Mouse (Mus musculus): ENCODE results near the gene Vmn1r4. TPM values are rescaled to one million over a fixed set of nuclear protein-coding genes. Genes with fewer than 3 reads are reported as not detected.
A peak's percentile ranks its signal among the peaks of the same experiment; 100 is the strongest.

Vmn1r4 gene
- under 1 TPM; 0.54 to 0.56 TPM for total RNA-seq (2021)
- long read RNA-seq, experiment 1 = 0 reads
- long read RNA-seq, experiment 2, partial matches to known transcripts = 0 of 1 reads
- long read RNA-seq, experiment 2, other reads (novel, unspliced or antisense) = 1 of 1 reads

DNA sequence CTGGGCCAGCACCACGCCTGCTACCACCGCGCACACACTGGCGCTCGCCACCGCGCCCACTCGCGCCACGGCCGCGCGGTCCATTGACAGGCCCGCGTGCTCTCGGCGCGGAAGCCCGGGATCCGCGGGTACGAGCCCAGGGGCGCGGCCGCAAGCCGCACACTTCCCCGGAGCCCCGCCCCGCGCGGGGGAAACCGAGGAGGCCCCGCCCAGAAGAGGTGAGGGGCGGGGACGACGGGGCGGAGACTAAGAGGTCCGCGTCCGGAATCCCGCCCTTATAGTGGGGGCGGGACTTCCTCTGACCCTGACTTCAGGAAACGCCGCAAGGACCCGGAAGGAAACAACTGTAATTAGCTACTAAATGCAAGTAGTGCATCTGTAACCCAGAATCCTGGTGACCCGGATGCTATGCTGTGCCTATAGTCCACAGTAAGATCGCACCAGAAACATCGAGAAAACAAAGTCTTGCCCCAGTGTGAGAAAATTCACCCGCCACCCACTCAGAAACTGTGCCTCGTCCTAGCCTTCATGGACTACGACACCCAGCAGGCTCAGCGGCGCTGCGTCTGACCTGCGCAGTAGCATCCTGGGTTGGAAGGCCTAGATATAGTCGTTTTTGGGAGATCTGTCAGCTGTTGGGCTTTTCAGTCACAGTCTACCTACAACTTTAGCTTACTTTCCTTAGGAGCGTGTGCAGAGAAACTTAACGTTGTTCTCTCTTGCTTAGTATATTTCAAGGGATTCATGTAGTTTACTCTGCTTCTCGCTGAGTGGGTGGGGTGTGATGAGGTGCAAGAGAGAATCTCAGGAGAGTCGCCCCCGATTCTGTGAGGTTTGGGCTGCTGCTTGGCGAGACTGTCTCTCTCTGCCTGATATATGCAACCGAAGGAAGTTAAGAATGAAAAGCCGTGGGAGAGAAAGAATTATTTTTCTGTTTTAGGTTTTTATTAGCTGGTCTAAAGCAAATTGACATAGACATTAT is at the start of gene Vmn1r4, which contains the start of gene Nt5c3:
Gene Vmn1r4, plus strand, starts transcription at position 290 of the 982 bp plus-strand sequence.
Gene Nt5c3, minus strand, starts transcription at position 207 of the 982 bp plus-strand sequence.
- DNase-seq (ENCODE audit: low spot score in 2 of 2) = peak; percentile 84 to 85

DNA sequence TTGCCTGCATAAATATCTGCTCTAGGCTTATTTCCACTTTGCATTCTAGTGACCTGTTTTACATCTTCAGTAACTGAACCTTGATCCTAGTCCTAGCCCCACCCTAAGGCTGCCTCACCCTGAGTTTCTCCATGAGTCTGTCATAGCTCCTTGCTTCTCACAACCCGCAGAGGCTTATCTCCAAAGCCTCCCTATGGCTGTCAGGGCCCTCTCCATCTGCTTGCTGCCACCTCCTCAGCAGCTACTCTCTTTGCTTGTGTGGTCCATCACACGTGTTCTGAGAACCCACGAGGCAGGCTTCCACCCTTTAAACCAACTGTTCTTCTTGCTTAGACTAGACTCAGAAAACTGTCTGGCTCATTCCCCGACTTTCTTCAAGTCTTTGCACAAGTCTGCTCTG is 46.9 kb upstream of the Vmn1r4 start:
- no peak for DNase-seq (ENCODE audit: low spot score in 2 of 2)

DNA sequence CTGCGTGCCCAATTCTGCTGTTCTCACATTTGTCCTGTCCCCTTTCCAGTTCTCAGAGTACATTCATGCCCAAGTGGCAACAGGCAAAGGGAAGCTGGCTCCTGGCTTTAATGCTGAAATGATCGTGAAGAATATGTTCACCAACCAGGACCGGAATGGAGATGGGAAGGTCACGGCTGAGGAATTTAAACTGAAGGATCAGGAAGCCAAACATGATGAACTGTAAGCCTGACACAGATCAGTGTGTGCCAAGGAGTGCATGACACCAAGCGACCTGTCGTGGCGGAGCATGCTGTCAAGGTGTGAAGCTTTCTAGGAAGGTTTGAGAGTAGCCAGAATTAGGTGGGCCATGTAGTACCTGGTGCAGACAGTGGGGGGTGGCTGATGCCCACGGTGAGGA is 45.8 kb upstream of the Vmn1r4 start:
- DNase-seq (ENCODE audit: low spot score in 2 of 2) = no peak

DNA sequence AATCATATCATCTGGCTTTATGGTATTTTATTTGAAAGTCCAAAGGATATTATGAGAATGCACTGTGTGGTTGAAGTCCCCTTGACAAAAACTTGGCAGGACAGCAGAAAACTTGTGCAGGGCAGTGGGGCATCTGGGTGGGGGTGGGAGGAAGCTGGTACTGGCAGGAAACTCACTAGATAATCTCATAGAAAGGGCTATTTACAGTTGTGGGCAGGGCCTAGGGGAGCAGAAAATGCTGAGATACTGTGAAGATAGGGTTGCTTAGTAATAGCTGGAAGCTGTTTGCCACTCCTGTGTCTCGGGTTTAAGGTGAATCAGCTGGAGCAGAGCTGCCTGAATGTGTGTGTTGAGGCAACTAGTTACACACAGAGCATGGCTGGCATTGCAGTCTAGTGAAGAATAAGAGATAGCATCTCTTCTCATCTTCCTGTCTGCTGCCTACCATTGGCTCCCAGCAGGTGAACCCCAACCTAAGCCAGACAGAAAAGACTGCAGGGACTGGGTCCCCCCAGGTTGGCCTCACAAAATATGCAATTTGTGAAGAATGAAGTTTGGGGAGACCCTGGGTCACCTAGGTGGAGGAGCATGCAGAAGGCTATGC is 44.4 kb upstream of the Vmn1r4 start:
- no peak for DNase-seq (ENCODE audit: low spot score in 2 of 2)

DNA sequence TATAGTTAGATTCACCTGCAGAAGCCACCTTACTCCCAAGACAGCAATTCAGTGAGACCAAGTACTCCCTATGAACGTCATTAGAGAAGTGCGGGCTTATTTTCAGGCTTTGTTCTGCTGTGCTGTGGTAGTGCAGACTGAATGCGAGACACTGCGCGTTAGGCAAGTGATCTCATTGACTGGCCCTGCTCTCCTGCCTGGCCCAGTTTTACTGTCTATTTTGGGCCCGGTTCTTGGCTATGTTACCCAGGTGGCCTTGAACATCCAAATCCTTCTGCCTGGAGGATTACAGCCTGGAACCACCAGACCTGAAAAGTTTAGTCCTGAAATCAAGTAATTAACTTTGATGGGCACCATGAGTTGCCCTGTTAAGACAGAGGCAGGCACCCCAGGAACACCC is 35.3 kb upstream of the Vmn1r4 start:
- no peak for DNase-seq (ENCODE audit: low spot score in 2 of 2)

DNA sequence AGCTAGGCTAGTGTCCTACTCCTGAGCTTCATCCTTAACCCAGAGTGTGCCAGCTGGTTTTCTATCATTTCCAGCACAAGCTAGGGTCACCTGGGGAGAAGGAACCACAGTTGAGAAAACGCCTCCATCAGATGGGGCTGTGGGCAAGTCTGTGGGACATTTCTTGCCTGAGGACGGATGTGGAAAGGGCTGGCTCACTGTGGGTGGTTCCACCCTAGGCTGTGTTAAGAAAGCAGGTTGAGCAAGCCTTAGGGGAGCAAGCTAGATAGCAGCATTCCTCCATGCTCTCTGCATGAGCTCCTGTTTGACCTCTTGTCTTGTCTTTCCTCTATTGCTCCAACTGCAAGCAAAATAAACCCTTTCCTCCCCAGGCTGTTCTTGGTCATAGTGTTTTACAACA is 33.1 kb upstream of the Vmn1r4 start:
- DNase-seq (ENCODE audit: low spot score in 2 of 2) = no peak

DNA sequence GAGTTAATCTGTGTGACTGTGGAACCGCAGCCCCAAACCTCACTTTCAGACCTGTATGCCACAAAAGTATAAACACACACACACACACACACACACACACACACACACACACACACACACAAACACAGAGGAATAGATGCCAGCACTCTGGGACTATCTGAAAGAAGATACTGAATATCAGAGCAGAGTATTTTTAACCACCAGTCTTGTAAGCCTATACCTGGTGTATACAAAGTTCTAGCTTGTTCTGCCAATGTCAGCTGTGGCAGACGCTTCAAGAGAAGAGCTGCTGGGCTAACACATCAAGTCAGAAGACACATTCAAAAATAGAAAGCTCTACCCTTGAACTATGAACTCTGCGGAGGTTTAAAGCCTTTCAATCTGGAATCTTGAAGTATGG is 24.2 kb upstream of the Vmn1r4 start:
- no peak for DNase-seq (ENCODE audit: low spot score in 2 of 2)

DNA sequence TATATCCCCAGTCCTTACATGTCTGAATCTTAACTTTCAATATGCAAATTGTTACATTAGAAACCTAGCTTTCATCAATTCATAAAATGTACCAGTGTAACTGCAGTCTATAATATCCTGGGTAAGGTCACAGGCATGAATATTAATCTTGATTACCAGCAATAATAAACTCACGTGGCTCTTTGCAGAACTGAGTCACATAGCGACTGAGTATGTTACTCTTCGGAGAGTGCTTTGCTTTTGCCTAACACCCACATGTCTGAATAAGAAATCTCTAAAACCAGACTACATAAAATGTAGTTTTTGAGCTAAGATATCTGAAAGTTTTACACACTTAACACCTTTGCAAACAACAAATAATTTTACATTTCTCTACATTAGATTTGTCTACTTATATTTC is 22.5 kb upstream of the Vmn1r4 start:
- no peak for DNase-seq (ENCODE audit: low spot score in 2 of 2)

DNA sequence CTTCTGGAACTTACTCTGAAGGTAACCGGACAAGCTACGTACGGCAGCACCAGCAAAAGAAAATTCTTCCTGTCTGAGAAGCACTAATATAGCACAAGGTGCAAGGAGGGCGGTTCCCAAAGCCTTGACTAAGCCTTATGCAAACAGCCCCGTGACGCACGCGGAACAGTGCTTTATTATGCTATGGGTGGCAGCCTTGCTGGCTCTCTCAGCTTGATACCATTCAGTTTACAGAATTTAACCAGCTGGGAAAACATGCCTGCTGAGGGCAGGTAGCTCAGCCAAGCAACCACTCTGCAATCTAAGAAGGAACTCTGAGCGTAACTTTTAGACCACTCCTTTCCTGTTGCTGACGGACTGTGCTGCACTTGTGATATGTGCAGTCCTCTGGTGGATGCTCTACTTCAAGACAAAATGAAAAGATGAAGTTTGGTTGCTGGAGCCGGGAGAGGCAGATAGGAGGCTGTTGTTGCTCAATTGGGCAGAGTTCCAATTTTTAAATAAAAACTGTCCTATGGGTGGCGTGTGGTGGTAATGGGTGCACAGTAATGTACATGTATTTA is 21.9 kb upstream of the Vmn1r4 start:
- DNase-seq (ENCODE audit: low spot score in 2 of 2) = no peak

DNA sequence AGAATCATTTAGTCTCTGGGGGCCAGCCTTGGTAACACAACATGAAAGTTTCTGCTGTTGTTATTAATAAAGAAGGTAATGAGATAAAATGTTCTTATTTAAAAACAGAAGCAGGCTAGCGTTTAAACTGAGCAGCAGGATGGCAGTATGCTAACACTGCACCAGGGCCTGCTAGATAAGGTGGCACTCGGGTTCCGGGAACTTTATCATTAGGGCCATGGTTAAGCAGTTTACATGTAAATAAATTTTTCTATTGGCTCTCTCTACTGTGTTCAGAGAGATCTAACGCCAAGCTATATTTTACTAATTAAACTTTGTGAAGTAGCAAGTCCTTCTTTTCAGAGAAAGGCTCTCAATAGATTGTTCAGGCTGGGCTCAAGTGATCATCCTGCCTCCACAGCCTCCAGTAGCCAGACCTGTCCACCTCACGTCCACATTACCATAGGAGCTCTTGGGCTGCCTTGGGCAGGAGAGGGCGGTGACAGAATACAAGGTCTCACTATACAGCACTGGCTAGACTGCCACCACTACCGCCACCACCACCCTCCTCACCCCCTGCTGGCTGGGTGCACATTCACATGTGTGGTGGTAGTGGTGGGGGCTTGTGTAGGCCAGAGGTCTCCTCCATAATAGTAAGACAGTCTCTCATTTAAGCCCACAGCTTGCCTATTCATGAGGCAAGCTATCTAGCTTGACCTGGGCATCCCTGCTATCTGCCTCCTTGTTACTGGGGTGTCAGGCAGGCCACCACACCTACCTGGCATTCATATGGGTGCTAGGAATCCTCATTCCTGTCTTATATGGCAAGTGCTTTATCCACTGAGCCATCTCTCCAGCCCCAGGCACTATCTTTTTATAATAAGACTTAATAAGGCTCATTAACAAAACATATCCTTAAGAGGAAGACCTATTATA is 21.0 kb upstream of the Vmn1r4 start:
- DNase-seq (ENCODE audit: low spot score in 2 of 2) = no peak

DNA sequence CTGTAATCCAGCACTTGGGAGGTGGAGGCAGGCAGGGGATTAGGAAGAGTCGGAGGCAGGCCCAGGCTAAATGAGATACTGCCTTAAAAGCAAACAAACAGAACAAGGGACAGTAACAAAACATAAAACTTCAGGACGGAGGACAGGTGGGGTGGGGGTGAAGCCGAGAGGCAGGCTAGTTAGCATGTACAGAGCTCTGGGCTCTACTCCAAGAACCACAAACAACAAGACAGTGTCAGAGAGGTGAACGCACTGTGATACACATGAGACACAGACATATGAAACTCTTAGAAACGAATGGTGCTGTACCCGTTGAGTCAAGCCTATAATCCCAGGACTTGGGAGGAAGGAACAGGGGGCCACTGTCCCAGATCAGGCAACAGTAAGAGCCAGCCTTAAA is 20.0 kb upstream of the Vmn1r4 start:
- DNase-seq (ENCODE audit: low spot score in 2 of 2) = no peak

DNA sequence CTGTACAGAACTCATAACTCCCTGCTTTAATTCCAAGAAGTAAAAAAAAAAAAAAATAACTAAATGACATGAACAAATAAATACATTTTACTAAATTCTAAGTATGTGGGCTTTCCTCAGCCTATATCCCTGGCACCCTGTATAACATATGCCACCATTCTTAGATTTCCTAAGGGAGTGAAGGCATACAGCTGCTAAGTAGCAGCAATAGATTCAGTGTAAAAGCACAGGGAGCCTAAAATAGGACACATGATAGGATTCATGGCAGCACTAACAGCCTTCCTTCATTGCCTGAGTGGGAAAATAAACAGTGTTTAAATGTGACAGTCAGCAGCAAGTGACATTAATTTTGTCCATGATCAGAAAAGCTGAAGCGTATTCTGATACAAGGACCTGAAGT is 19.5 kb upstream of the Vmn1r4 start:
- no peak for DNase-seq (ENCODE audit: low spot score in 2 of 2)

DNA sequence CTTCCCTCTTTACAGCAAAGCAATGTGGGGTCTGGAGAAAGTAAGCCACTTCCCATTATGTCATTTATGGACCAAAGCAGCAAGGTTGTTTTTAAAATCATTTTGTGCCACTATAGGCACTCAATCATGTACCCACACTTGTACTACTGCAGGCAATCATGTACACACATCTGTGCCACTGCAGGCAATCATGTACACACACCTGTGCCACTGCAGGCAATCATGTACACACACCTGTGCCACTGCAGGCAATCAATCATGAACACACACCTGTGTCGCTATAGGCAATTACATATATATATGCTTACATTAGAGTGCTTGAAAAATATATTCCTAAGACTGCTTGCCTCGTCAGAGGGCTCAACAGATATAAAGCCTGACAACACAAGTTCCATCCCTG is 18.8 kb upstream of the Vmn1r4 start:
- no peak for DNase-seq (ENCODE audit: low spot score in 2 of 2)

DNA sequence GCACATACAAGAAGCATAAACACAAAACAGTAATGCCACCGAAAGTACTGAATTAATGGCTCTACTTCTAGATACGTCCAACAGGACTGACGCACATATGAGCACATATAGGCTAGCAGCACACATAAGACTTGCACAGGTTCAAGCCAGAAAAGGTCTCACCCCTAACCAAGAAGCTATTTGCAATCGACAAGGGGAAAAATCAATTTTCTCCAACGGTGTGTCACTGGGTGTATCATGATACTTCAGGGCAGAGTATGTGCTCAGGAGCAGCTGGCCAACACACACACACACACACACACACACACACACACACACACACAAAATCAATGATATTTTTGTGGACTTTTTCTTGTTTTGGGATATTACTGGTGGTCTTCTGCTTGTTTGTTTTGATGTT is 18.3 kb upstream of the Vmn1r4 start:
- no peak for DNase-seq (ENCODE audit: low spot score in 2 of 2)

DNA sequence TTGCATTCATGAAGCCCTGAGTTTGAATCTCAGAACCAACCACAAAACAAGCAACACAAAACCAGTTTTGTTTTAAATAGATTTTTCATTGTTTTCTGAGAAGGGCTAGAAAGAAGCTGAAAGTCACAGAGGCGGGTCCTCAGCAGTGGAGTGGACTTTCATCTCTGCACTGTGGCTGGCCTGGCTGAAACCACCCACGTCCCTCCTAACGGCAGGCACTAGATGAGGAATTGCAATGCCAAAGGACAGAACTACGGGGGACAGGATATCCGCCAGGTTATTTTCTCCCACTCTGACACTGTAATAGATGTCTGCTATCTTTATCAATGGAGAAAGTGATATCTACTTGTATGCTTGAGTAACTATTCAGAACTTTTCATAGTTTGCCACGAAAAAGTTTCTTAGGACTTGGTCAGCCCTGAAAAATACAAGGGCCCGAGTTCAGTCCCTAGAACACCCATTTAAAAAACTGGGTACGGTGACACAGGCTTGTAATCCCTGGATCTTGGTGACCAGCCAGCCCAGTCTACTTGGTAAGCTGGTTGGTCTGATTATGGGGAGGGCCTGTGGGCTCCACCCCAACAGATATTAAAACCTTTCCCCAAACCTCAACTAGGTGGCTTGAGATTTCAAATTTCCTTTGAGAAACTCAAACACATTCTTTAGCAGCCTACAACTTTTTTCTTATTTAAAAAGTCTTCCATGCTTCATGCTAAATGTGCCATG is 17.5 kb upstream of the Vmn1r4 start:
- no peak for DNase-seq (ENCODE audit: low spot score in 2 of 2)

DNA sequence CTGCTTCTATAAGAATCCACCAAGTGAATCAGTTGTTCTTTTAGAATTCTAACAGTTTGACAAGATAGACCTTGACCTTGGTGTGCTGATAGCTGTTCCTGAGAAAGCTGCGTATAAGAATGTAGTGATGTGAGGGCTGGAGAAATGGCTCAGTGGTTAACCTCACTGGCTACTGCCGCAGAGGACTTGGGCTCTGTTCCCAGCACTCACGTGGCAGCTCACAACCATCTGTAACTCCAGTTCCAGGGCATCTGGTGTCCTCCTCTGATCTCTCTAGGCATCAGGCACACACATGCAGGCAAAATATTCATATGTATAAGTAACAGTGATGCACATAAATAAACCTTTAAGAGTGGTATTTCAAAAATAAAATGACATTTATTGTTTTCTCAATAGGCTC is 15.8 kb upstream of the Vmn1r4 start:
- no peak for DNase-seq (ENCODE audit: low spot score in 2 of 2)

DNA sequence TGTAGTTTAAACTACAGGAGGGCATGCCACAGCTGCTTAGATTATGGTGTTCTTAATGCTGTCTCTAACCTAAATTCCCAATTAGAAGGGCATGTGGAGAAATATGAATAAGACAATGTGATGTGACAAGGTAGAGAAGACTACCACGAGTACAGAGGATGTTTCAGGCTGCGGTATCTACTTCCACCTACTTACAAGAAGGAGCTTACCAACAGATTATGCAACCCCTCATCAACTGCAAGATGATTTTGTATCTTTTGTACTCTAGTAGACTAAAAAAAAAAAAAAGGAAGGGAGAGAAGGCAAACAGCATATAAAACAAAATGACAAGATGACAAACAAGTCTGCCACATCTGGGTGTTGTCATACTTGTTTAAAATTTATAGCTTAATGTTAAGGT is 15.4 kb upstream of the Vmn1r4 start:
- DNase-seq (ENCODE audit: low spot score in 2 of 2) = no peak

DNA sequence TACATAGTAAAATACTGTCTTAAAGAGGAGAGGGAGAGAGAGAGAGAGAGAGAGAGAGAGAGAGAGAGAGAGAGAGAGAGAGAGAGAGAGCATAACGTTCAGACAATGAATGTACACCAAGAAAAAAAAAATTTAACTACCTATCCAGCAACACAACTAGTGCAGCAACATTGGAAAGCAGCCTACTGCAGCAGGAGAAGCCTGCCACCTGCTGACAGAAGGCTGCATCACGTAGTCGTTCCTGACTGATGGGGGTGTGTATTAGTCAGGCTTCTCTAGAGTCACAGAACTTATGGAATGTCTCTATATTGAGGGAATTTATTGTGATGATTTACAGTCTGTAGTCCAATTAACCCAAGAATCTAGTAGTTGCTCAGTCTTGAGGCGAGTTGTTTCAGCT is 14.9 kb upstream of the Vmn1r4 start:
- DNase-seq (ENCODE audit: low spot score in 2 of 2) = peak in 1 of 2 experiments; percentile 26

DNA sequence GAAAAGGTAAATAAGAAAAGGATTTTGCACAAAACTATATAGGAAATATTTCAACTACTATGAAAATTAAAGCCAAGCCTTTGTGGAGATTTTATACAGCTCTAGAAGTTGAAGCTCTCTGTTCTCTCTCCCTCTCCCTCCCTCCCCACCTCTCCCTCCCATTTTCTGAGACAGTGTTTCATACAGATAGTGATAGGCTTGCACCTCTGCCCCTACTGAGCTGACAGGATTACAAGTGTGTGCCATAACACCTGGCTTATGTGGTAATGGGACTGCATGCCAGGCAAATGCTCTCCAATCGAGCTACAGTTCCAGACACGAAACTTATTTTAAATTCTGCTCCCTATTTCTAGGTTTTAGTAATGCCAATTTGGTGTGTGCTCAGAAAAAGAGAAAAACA is 12.9 kb upstream of the Vmn1r4 start:
- no peak for DNase-seq (ENCODE audit: low spot score in 2 of 2)
